Mouse (Mus musculus) layer of hippocampus, adult 9-10 months (tissue): Measurements from ENCODE around the gene Arrdc4.

ENCODE experiments used
- DNase-seq: peaks from one replicate; pipeline ENCODE4 v3.0.0; 2022; ENCODE audit warnings: low spot score

Arrdc4 gene

DNA sequence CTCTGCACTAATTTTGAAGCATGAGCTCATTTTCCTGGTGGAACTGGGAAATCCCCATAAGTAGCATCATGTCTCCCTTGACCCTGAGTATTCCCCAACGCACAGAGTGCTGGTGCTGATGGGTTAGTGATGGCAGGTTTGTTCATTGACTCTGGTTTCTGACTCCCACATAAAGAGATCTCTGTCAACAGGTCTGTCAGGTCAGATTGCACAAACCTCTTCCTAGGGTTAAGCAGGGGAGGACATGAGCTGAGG lies 39.8 kb downstream of the Arrdc4 start:
- DNase-seq, result no peak

DNA sequence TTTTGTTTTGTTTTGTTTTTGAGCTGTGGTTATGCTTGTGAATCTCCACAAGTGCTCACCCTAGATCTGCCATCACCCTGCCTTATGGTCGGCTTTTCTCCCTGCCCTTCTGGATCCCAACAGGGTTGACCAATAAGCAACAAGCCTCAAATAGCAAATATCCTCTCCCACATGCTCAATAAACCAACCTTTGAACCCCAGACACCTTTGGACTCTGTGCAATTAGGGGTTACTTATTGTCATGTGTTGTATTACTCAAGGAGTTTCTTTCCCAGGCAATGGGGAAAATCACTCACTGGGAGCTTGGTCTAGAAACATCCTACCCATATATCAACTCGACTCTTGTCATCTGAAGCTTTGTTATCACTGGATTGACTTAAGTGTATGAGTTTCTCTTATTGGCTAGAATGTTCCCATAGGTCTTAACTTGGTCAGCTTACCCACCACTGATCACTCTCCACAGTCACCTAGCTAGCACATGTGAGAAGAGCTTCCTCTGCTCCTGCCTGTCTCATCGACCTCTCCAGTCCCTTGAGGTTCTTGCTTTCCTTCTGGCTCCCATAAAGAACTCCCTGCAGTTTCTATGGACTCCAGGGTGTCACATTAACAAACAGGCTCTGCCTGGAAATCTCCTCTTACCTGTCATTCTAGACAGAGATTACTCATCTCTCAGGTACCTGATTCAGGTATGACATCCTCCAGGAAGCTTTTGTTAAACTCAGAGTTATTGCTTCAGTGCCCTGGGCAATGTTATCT lies 40.3 kb downstream of the Arrdc4 start:
- DNase-seq, result no peak

DNA sequence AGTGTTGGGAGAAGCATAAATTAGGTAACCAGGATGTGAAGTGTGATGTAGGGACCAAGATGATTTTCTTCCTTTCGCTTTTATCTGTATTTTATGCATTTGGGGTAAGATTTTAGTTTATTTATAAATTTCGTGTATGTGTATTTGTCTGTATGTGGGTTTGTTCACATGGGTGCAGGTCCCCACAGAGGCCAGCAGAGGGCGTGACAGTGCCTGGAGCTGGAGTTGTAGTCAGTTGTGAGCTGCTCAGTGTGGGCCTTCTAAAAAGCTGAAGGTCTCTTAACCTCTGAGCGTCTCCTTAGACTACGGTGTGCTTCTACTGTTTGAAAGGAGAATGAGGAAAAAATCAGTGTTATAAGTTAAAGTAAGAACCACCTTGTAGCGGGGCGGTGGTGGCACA lies 43.9 kb downstream of the Arrdc4 start:
- DNase-seq, result no peak

DNA sequence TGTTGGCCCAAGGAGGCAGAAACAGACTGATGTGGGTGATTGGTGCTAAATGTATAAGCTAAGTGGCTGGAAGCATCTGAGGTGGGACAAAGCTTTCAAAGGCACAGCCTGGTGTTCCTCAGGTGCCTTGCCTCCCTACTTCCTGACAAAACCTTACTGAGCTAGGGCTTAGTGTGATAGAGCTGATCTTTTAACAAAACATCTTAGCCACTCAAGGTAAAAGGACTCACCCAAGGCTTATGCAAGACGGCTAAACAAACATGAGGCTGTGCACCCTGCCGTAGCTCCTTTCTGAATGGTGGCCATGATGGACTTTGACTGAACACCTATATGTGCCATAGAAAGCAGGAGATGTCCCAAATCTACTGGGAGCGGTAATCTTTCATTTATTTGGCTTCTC lies 51.7 kb downstream of the Arrdc4 start:
- no peak for DNase-seq

DNA sequence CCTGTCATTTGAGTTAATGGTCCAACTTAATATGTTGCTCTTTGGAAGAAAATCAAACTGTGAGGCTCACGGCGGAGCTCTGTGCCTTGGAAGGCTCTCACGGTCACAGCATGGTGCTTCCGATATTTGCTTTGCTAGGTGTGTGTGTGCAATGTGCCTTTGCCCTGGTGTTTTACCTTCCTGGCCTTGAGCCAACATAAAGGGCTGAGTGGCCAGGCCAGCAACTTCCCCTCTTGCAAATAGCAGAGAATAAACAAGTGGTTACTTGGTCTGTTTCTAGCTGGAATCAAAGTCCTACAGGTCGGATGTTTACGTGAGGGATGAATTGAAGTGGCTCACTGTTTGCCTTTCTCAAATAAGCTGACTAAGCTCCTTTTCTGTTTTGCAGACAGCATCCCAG lies 52.1 kb downstream of the Arrdc4 start:
- no peak for DNase-seq

DNA sequence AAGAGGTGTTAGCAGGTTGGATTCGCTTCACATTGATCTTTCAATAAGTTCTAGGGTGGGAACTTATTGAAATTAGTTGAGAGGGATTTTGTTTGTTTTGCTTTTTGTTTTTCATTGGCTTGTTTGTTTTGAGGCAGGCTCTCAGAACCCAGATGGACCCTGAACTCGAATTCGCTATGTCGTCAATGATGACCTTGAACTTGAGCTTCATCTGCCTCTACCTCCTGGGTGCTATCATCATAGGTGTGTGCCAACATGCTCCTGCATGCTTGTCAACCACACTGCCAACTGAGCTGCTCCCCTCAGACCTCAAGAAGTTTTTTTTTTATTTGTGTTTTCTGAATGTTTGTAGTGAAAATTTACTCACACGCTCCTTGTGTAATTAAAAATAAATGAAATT lies 52.6 kb downstream of the Arrdc4 start:
- DNase-seq, result no peak

DNA sequence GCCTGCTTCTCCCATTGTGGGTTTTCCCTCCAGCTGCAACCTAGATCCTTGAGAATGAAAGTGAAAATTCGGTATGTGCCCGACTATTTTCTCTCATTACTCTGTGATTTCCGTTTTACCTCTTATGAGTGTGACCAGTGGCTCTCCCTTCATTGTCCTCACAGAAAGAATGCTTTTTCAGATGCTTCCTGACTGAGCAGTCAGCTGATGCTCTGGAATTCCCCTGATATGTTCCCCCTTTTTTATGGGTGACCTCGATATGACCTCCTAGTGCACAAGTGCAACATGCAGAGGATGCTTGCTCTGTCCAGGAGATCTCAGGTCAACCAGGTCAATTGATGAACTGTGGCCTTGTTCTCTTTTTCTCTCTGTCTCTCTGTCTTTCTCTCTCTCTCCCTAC lies 56.3 kb downstream of the Arrdc4 start:
- no peak for DNase-seq

DNA sequence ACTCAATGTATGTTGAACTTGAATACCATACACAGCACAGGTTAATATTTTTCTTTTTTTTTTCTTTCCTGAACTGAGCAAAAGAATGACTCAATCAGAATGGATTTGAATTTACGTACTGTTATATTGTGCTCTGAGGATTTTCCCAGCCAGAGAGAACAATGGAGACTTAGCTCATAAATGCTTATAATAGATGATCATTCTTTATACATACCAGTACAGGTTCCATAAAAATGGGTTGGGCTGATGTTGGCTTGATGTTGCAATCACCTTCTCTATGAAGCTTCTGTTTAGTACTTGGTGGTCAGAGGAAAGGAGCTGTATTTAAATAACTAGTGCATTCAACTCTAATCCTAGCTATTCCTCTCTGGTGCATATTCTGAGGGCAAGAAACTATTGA lies 57.6 kb downstream of the Arrdc4 start:
- no peak for DNase-seq

DNA sequence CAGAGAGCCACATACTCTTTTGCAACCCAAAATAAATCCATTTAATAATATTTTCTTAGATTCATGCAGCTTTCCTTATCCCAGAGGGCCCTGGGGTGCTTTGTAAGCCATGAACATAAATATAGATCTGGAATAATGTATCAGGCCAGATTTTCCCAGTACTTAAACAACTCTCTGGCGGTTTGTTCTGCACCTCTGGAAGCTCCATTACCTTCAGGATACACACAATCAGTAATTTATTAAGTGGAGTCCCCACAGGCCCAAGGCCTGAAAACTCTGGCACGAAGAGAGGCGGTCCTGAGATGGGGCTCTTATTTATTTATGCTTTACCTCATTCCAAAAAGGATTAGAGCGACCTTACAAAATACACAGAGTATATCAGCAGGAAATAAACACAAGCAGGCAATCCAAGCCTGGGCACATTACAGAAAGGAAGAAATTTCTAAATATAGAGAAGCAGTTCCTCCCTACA lies 61.9 kb downstream of the Arrdc4 start:
- no peak for DNase-seq
